Mouse (Mus musculus) testis, adult 2 months (tissue): ENCODE measurements around the gene Lmf1.

Experiments used
- CTCF ChIP-seq: fragments of 200-500 bp; IDR thresholded peaks from 2 replicates; pipeline ENCODE4 v1.5.1; 2012; ENCODE audit warnings: low read depth, mild to moderate bottlenecking, inconsistent platforms, low read length, moderate library complexity; ENCODE audit not compliant: control insufficient read depth, insufficient read depth, insufficient replicate concordance
- POLR2A ChIP-seq: fragments of 200-500 bp; IDR thresholded peaks from 2 replicates; pipeline ENCODE4 v1.6.1; 2012; ENCODE audit warnings: low read depth, mild to moderate bottlenecking, inconsistent platforms, low read length, moderate library complexity; ENCODE audit not compliant: control insufficient read depth

GRCm38 (mm10) chr17:25618508-25619056 lies 39.7 kb downstream of the Lmf1 start:
- TF ChIP-seq CTCF (no peak), POLR2A (no peak)
